Mouse (Mus musculus): ENCODE measurements at regions not wholly inside any gene's neighbourhood (a gene's known extent, or its start where the extent isn't known, plus 50 kb on each side); places are given as distances from the start of the nearest gene placed in this dataset.

DNA sequence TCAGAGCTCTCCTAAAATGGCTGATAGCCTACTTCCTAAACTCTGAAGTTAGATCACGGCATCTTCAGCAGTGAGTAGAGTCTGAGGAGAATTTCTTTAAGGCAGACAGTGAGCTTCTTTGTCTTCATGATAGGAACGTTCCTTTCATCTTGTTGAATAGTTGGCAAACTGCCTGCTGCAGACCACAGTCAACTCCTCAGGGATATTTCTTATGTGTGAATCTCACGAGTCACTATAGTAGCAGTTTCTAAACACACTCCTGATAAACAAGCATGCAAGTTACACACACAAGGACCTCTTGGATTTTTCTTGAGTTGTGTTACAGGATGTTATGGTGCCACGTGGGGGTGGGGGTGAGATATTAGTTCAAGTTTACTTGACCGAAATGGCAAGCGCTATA is 205.2 kb downstream of the Gm11077 start:
- DNase-seq, result no peak

DNA sequence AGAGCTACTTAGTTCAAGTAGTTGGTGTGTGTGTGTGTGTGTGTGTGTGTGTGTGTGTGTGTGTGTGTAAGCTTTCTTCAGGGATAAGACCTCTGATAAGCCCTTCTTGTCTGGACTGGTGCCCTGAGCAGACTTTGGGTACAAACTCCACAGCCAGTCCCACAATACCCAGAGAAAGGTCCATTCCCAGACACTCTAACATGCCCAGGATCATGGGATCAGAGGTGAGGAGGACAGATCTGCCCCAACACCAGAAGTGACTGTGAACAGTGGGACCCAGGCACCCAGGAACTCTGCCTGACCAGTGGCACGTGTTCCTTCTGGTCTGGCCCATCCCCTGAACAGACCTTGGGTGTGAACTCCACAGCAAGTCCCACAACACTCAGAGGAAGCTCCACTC is 208.9 kb downstream of the Gm11077 start:
- DNase-seq, result no peak

DNA sequence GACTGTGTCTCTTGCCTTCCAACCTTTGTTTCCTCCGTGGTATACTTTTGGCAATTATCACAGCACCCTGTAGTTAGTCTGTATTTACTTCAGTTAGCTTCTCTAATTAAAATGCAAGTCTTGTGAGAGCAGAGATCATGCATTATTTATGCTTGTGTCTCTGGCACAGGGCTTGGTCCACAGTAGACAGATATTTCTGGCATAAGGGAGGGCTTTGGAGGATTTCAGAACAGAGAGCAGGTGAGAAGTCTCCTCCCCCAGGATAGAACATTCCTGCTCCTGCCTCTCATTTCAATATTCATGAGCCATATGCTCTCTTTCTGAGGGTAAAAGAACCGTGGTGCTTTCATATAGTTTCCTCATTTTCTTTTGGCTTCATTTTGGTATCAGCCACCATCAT is 217.6 kb downstream of the Gm11077 start:
- DNase-seq, result no peak

DNA sequence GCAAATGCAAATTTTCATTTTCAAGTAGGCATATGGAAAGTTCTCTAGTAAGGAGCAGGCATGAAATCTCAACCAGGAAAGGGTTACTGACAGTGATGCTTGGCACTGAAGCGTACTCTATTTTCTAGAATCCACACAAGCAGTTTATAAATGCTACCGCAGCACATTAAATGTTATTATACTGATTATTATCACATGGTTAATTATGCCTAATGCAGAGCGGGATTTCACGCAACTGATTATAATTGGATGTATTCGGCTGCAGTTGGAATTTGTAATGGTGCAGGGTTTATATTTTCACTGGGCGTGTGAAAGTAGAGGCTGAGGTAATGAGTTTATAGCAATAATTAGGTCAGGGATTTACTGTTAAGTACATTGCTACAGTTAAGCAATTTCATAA is 221.4 kb downstream of the Gm11077 start:
- DNase-seq, result no peak

DNA sequence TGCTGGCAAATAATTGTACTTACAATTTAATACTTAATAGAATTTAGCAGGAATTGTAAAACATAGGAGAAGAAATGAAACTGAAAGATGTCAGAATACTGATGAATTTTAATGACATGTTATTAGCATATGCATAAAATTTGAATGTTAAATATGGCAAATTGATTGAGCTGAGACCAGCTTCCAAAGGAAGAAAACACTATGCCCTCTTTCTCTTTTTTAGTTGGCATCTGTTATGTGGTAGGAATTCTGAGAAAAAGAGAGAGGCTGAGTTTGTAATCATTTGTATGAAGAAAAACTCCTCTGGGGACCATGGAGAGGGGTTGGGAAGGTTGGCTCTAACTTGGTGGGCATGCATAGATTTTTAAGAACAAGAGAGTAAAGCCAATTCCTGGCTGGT is 224.2 kb downstream of the Gm11077 start:
- no peak for DNase-seq

DNA sequence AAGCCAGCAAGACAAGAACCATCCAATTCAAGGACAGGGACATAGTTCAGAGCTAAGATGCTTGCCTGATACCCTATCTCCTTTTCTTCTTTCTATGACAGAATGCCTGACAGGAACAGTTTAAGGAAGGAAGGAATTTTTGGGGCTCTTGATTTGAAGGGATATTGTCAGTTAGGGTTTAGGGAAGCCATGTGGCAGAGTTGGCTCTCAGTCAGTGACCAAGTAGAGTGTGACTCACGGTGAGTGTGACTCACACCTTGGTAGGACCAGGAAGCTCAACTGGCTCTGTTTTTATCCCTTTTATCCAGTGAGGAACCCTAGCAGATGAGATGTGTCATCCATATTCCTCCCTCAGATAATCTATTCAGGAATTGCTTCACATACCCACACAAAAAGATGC is 224.6 kb downstream of the Gm11077 start:
- DNase-seq, result no peak

DNA sequence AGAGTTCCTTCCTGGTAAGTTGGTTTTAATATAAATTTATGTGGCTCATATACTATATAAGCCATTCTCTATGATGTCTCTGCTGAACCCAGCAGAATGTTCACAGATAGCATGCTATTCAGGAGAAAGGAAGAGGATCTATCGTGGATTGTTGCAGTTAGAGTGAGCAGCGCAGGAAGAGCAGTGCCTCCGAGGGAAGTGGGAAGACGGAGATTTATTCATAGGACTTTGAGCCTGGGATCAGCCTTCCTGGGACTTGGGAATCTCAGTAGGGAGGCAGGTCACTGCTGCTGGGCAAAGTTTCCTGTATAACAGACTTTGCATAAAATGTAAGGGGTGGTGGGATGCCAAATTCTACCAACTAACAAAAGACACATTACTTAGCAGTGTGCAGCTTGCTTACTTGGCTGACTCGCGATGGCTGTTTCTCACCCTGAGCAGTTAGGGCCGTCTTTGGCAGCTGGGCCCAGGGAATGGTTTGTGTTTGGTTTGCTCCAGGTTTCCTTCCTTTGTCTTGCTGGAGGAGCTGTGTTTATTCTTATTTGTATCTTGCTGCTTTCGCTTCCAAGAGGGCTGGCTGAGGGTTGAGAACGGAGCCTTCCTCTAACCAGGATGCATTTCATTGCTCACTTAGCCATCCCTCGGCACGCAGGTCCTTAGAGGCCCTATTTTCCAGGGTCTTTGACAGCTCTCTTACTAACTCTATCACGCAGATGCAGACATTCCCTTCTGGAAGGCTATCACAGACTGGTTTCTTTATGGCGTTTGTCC is 226.9 kb downstream of the Gm11077 start:
- peak; percentile 48 to 54 for DNase-seq

DNA sequence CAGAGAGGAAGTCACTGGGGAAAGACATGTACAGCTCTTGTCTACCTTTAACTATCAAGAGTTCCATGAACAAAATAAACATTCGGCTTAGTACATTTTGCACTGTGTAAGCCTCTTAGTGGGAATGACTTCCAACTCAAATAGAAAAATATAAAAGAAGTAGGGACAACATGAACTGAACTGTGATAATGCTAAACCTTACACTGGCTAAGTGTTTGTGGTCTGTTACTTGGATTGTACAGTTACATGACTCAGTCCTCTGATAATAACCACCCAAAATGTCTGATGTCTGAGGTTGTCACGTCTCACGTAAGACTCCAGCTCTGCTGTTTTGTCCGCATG is 227.4 kb downstream of the Gm11077 start:
- no peak for DNase-seq

DNA sequence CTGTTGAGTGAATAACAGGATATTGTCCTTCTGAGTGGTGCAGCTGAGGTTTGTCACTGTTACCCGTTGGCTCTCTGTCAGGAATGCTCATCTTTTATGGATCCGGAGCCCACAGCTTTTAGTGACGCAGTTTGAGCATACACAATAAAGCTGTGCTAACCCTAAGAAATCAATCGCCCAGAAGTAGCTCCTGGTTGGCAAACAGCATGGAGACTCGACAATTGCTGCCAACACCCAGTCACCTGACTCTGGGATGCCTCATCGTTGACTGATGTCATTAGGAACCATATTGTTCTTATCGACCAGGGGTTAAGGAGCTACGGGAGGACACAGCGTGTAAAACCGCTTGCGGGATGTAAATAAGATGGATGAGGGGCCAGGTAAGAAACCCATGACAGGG is 232.9 kb downstream of the Gm11077 start:
- DNase-seq, result peak in 1 of 2 experiments; percentile 5

DNA sequence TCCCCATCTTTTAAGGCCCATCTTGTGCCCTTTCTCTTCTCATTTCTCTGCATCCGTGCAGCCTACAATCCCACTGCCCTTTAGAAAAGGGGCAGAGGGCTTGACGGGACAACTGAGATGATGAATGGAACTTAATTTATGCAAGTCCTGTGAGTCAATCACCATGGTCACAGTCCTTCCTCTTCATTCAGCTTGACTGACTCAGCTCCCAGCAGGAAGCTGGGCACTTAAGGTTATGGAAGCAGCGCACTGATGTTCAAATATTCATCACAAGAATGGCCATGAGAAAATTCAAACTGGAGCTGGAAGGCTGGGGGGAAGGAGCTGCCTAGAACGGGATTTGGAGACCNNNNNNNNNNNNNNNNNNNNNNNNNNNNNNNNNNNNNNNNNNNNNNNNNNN is 233.5 kb downstream of the Gm11077 start:
- no peak for DNase-seq

DNA sequence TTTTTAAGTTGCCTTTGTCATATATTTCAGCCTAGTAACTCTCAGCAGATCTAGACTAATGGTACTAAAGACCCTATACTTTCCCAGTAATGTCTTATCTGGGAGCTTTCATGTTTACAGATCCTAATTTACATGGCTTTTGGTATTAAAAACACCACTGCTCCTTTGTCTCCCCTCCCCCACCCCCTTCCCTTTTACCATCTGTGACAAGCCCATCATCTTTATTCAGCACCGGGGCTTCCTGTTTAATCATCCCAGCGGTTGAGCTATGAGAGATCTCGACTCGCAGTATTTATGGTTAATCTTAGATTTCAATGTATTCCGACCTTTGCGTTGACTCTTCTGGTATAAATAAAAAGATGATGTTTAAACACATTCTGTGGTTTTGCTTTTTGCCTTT is 244.6 kb downstream of the Gm11077 start:
- no peak for DNase-seq

DNA sequence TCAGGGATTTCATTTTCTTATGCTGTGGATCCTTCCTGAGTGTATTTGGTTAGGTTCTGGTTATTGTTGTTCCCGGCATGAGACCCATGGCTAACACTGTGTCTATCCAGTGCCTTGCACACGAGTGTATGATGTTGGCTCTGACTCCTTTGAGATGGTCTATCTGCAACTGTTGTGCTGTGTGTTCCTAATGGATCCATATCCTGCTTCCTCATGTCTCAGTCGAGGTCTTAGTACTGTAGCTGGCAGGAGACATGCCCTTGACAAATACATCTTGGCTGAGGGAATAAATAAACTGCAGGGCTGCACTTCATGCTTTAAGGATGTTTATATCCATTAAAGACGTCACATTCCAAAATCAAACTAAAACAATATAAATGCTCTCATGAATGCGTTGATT is 247.9 kb downstream of the Gm11077 start:
- no peak for DNase-seq

DNA sequence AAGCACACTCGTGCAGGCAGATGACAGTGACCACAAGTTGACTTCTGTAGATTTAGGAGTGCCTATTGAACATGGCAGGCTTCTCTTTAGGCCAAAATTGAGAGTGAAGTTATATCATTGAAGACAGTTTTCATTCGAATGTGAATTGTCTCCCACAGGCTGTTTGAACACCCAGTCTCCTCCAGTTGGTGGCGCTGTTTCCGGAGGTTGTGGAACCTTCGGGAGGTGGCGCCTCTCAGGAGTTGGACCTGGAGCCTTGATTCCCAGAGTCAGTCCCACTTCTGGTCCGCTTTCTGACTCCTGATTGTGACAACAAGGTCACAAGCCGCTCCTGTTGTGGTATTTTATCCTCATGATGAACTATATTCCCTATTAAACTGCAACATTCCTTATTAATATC is 254.5 kb downstream of the Gm11077 start:
- no peak for DNase-seq

DNA sequence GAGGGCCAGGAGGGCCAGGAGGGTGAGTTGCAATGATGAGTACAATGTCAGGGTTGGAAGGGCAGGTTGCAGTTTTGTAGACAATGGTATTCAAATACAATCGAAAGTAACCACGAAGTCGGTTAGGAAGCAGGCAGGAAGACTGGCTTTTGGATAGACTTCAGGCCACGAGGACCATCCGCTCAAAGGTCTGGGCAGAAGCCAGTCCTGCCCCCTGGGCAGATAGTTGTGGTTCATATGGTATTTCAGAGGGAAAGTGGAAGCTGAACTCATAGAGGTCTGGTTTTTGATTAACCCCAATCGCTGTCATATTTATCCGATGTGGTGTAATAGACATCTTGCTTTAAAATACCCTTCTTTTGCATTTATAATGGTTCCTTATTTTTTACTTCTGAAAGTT is 255.2 kb downstream of the Gm11077 start:
- no peak for DNase-seq

DNA sequence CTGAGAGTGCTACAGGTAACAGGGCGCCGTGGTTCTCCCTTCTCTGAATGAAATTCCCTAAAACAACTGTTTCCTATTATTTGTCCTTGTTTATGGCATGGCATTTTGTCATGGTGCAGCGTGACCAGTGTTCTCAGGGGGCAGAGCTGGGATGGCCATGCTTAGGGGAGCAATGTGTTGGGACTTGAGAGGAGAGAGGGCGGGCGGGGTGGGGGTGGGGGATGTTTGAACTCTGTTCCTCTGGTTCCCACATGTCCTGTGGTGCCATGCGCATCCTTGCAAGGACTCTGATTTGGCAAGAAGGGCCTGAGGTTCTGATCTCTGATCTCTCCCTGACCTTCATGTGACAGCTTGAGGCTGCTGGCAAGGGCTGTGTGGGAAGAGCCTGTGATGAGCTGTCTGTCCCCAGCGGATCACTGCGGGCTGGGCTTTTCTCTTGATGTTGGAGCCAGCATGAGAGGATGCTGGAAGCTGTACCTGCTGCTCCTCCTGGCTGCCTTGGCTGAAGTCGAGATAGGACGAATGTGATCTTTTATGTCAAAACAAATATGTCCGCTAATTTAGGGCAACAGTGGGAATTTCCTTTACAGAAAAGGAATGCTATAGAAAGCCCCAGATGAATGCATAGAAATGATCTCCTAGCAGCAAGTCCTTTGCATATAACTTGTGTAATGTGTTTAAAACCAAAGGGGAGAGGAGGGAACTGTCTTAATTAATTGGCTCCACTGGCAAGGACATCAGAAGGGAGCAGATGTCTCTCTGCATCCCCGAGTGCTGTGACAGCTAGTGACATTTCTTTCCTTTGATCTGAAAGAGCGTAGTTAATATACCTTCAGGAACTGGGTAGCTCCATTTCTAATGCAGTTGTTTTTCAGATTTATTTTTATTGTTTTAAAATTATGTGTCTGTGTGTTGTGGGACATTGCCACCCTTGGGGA is 255.2 kb upstream of the Pde3a start:
- no peak for DNase-seq

DNA sequence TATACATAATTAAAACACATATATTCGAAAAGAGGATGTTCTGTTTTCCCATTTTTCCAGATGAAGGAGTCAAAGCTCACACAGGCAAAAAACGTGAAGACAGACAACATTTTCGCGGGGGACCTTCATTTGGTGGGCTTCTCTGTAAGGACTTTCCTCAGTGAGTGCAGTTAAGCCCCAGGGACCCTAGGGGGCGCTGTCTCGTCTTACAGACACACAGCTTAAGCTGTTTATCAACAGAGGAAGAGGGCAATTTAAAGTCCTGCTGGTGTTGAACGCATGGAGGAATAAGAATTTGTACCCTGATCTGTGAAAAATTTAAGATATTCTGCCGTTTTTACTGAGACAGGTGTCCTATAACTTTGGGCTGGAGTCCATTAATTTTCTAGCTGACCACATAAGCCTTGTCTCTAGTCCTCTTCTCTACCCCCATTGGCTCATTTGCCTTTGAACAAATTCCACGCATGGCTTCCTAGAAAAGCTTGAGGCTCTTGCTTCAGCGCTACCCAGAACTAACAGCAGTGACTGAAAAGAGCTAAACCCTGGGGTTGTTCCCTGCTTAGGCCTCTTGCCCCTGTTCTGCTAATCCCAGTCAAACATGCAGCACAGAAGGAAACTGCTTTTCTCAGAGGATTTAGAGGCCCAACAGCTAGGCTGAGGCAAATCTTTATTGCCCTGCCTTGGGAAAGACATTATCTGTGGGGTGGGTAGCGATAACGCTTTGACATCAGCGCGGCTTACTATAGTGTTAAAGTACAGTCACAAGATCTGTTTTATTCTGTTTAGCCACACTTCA is 253.5 kb upstream of the Pde3a start:
- peak; percentile 13 to 53 for DNase-seq

DNA sequence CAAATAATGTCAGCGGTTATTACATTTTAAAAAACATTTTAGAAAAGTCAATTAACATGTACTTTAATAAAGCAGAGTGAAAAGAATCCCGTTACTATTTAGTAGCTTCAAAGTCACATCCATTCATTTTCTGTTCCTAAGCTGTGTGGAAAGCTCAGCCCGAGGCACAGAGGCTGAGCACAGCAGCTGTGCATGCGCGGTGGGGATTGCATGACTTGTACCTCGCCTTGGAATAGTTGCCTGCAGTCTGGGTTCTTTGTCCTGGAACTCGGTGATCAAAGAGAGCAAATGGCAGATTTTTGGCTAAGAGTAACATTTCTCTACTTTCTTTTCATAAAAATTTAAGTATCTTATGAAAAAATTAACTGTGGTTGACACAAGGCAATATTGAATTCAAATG is 251.0 kb upstream of the Pde3a start:
- DNase-seq, result no peak

DNA sequence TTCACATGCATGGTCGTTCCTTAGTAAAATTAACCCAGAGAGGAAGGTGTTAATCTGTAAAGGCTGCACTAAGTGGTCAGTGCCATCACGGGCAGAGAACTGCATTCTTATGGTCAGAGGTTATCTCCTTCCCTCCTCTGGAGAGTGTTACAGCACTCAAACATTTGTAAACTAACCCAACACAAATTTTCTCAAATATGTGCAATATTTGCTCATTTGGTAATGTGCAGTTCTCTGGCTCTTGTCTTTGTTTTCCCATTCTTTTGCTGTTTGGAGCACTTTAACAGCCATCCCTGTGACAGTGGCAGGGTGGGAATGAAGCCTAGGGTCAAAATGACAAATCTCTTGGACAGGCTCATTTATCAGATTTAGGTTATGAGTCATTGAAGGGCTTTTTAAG is 248.5 kb upstream of the Pde3a start:
- DNase-seq, result peak; percentile 32 to 50

DNA sequence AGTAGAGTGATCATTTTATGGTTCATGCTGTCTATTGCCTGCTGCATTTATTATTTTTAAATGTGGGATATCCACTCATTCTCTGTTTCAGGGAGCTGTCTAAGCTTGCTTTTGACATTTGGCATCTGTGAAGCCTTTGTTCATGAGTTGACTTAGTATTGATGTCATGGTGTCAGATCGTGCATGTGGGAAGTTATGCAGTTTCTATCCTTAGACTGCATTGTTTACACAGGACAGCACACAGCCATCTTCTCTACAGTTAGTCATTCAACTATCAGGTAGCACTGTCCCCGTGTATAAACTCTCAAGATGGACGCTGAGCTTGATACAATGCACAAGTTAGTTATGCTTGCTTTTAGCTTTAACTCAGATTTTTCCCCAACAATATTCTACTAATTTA is 247.8 kb upstream of the Pde3a start:
- DNase-seq, result no peak

DNA sequence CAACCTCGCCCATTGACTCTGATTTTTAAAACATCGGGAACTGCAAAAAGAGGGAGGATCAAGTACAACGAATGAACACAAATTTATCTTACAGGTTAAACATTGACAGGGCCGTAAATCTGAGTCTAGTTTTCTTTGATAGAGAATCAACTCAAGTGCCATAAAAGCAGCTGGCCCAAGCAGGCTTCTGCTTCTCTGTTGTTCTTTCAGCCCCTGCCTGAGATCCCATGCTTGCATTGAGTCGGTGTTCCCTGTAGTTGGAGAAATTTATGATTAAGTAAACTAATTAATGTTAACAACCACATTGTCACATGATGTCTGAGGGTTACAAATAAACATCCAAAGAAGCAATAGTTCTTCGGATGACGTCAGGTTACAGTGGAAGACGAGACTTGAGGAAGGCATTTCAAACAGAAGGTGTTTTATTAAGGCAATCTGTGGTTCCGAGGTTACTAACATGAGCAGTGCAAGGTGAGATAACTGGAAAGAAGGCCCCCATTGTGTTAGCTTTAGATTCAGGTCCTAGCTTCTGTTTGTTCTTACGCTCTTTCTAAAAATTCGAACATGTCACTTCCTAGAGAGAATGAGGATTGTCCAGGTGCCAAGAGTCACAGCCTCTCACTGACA is 233.9 kb upstream of the Pde3a start:
- no peak for DNase-seq

DNA sequence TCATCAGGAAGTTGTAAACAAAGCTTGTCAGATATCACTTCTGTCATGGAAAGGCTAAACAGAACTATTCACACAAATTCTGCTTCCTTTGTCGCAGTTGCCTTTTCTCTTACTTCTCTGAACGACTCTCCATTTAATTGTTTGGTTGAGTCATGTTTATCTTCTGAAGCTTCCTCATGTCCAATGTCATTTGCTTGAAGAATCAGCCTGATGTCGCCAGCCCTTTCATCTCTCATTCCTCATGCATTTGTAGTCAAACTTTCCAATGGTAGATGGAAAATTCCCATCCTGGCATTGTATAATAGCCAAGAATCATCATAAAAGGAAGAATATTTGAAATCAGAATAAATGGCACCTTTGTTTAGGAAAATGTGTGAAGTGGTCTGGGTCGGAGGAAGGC is 225.6 kb upstream of the Pde3a start:
- no peak for DNase-seq

DNA sequence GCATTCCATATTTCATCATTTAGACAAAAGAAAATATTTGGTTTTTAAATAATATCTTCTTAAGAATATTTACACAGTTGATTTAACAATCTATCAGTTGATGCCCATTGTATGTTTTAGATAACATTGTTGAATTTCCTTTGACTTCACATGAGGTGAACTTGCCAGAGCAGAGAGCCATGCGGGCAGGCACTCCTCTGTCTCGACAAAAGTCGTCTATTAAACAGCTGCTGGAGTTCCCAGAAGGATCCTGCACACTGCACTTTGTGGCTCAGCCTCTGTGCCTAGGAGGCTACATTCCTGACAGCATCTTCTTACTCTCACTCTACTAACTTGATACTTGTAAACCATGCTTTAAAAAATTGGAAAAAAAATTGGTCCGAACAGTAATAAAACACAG is 221.7 kb upstream of the Pde3a start:
- DNase-seq, result peak in 1 of 2 experiments; percentile 5

Measured in heart, adult 18-20 months (tissue).